Mouse (Mus musculus): ENCODE data around the gene Foxk1.

GRCm38 (mm10) chr5:142463461-142464454 lies 62.5 kb downstream of the Foxk1 start, which contains the start of gene Ap5z1:
- TF ChIP-seq CTCF (IDR thresholded peaks at IDR 0.05; ENCODE audit: control insufficient read depth, insufficient read depth, low read length) (no peak), POLR2A (IDR thresholded peaks at IDR 0.05; ENCODE audit: borderline replicate concordance, control insufficient read depth, low read depth, low read length) (peak; percentile 74)
